Mouse (Mus musculus): Measurements from ENCODE around the gene Mtmr11. TPM values are rescaled to one million over a fixed set of nuclear protein-coding genes. Genes with fewer than 3 reads are reported as not detected.
"Not testable (repeated sequence)": the region's sequence is repeated elsewhere in the genome, so short reads cannot be mapped to it uniquely, and the experiment has no call there.

Gene Mtmr11
- total RNA-seq, 4 experiments from 2014 or later, result 0.68 to 2.1 (median 1.3) TPM

GRCm38 (mm10) chr3:96209242-96209641, 47.4 kb downstream of the Mtmr11 start:
- DNase-seq (ENCODE audit: low spot score in 2 of 2), result no peak

DNA sequence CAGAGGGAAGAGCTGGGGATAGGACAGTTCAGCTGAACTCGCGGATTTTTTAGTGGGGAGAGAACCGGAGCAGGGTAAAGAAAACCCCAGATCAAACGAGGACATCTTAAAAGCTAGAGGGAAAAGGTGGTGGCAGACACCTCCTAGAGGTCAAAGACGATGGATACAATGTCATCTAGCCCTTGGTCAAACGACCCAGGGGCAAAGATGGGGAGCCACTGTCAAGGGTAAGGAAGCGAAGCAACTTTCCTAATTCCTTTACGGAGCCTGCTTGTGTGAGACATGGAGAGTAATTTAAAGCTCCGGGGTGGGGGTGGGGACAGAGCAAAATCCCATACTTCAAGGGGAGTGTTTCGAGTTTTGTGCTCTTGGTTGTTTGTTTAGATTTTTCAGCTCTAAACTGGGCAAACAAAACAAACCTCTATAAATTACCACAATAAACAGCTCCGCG, 57.4 kb downstream of the Mtmr11 start:
- DNase-seq (ENCODE audit: low spot score in 2 of 2), result no peak

DNA sequence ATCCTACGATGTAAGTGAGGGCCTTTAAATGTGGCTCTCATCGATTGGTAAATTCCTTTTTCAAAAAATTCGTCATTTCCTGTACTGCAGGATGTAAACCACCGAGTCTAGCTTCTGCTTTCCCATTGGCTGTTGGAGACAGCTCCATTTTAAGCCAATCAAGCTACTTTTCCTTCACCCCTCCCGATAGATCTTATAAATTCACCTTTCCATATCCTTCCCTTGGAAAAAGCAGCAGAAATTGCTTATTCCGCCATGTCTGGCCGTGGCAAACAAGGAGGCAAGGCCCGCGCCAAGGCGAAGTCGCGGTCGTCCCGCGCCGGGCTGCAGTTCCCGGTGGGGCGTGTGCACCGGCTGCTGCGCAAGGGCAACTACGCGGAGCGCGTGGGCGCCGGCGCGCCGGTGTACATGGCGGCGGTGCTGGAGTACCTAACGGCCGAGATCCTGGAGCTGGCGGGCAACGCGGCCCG, 57.9 kb downstream of the Mtmr11 start, which contains the start of the genes Bola1 and Hist2h2ab:
Gene Bola1, minus strand, starts transcription at position 49 of the 470 bp plus-strand sequence.
Gene Hist2h2ab, plus strand, starts transcription at position 205 of the 470 bp plus-strand sequence.
- peak; percentile 41 to 64 for DNase-seq (ENCODE audit: low spot score in 2 of 2)

GRCm38 (mm10) chr3:96220131-96220764, 58.4 kb downstream of the Mtmr11 start:
- not testable (repeated sequence) for DNase-seq (ENCODE audit: low spot score in 2 of 2)

GRCm38 (mm10) chr3:96220765-96221639, 59.2 kb downstream of the Mtmr11 start, which contains the start of the genes Hist2h2ac and Hist2h2be:
Gene Hist2h2ac (minus strand): TSS chr3:96220880.
Gene Hist2h2be (plus strand): TSS chr3:96221119.
- peak; percentile 72 to 75 for DNase-seq (ENCODE audit: low spot score in 2 of 2)

Small RNA genes within 50 kb of the gene (microRNA-seq; reads per million reads assigned to microRNA genes)
- gene Gm44492, result not detected

Other genes with a start within 250 kb of the Mtmr11 start
- gene Anp32e, start 232.8 kb upstream of the Mtmr11 start, total RNA-seq (2022), result 100 to 1,000 TPM in 1 of 4 experiments, 10 to 100 TPM in 3; 76.8 to 106 (median 90.5) TPM
- gene Plekho1, start 166.0 kb upstream of the Mtmr11 start, total RNA-seq (2022), result 10 to 100 TPM; 11.3 to 16.5 (median 12.9) TPM
- 10 to 100 TPM; 11.3 to 16.8 (median 16.2) TPM for gene Vps45, start 103.5 kb upstream of the Mtmr11 start, total RNA-seq (2022)
- gene Otud7b, start 57.5 kb upstream of the Mtmr11 start, total RNA-seq (2022), result 10 to 100 TPM; 61.8 to 77.4 (median 75.8) TPM
- 10 to 100 TPM in 3 of 4 experiments, 1 to 10 TPM in 1; 9.9 to 12.9 (median 11.6) TPM for gene Sf3b4, start 10.3 kb downstream of the Mtmr11 start, total RNA-seq (2022)
- under 1 TPM; 0.16 to 0.34 (median 0.23) TPM for gene Sv2a, start 19.1 kb downstream of the Mtmr11 start, total RNA-seq (2022)
- gene Bola1, start 57.7 kb downstream of the Mtmr11 start, total RNA-seq (2022), result 10 to 100 TPM; 21.8 to 30.6 (median 25.6) TPM
- gene Hist2h2ab, start 57.9 kb downstream of the Mtmr11 start, total RNA-seq (2022), result 1 to 10 TPM in 2 of 4 experiments, under 1 TPM in 1, not detected in 1; 0.65 to 2.3 (median 1.3) TPM
- 10 to 100 TPM in 2 of 4 experiments, 1 to 10 TPM in 2; 4.4 to 13.7 (median 9.9) TPM for gene Hist2h2ac, start 58.9 kb downstream of the Mtmr11 start, total RNA-seq (2022)
- gene Hist2h2be, start 59.1 kb downstream of the Mtmr11 start, total RNA-seq (2022), result 1 to 10 TPM; 4.3 to 5.9 (median 5.2) TPM
- 1 to 10 TPM; 2.6 to 7.1 (median 4.9) TPM for gene Hist2h3c2, start 77.1 kb downstream of the Mtmr11 start, total RNA-seq (2022)
- 100 to 1,000 TPM; 141 to 187 (median 153) TPM for gene Hist2h2aa2, start 78.3 kb downstream of the Mtmr11 start, total RNA-seq (2022)
- 1 to 10 TPM in 3 of 4 experiments, not detected in 1; 2.7 to 5.0 (median 4.8) TPM for gene Hist2h2aa1, start 83.5 kb downstream of the Mtmr11 start, total RNA-seq (2022)
- gene Hist2h3c1, start 84.7 kb downstream of the Mtmr11 start, total RNA-seq (2022), result not detected
- gene Hist2h4, start 101.3 kb downstream of the Mtmr11 start, total RNA-seq (2022), result 1 to 10 TPM; 5.6 to 8.2 (median 6.8) TPM
- 10 to 100 TPM; 19.4 to 22.9 (median 20.8) TPM for gene Hist2h3b, start 106.7 kb downstream of the Mtmr11 start, total RNA-seq (2022)
- gene Hist2h2bb, start 107.7 kb downstream of the Mtmr11 start, total RNA-seq (2022), result 10 to 100 TPM; 18.8 to 38.2 (median 24.3) TPM
- under 1 TPM in 1 of 4 experiments, not detected in 3; 0.70 TPM for gene Fcgr1, start 132.0 kb downstream of the Mtmr11 start, total RNA-seq (2022)

All from gastrocnemius, adult 8-10 months (tissue).